Mouse (Mus musculus) right cerebral cortex, postnatal 10 days (tissue): ENCODE measurements at regions not wholly inside any gene's neighbourhood (a gene's known extent, or its start where the extent isn't known, plus 50 kb on each side); places are given as distances from the start of the nearest gene placed in this dataset.
"Not testable (repeated sequence)": the region's sequence is repeated elsewhere in the genome, so short reads cannot be mapped to it uniquely, and the experiment has no call there.

Source experiments
- DNase-seq, 2 experiments: peaks; one replicate each; pipeline ENCODE4 v3.0.0; 2021; ENCODE audit warnings: low spot score in 2 of 2

- DNase-seq = no peak
Observed at GRCm38 (mm10) chr6:26332226-26332625, 523.2 kb upstream of the Pot1a start.

GRCm38 (mm10) chr6:26304147-26304546, 495.1 kb upstream of the Pot1a start:
- no peak for DNase-seq

- DNase-seq = not testable (repeated sequence)
Observed at GRCm38 (mm10) chr6:26301564-26301963, 492.5 kb upstream of the Pot1a start.

- peak in 1 of 2 experiments; percentile 18 for DNase-seq
Observed at GRCm38 (mm10) chr6:26299208-26299607, 490.2 kb upstream of the Pot1a start.

- not testable (repeated sequence) for DNase-seq
Observed at GRCm38 (mm10) chr6:26297420-26297819, 488.4 kb upstream of the Pot1a start.

GRCm38 (mm10) chr6:26287900-26288299, 478.9 kb upstream of the Pot1a start:
- no peak for DNase-seq
